Mouse (Mus musculus): ENCODE data around the gene Vps8. TPM values are rescaled to one million over a fixed set of nuclear protein-coding genes. Genes with fewer than 3 reads are reported as not detected.
"Not testable (repeated sequence)": the region's sequence is repeated elsewhere in the genome, so short reads cannot be mapped to it uniquely, and the experiment has no call there.

Vps8 gene
- polyA plus RNA-seq, 1 experiment from 2014 or later, result 25.5 TPM

DNA sequence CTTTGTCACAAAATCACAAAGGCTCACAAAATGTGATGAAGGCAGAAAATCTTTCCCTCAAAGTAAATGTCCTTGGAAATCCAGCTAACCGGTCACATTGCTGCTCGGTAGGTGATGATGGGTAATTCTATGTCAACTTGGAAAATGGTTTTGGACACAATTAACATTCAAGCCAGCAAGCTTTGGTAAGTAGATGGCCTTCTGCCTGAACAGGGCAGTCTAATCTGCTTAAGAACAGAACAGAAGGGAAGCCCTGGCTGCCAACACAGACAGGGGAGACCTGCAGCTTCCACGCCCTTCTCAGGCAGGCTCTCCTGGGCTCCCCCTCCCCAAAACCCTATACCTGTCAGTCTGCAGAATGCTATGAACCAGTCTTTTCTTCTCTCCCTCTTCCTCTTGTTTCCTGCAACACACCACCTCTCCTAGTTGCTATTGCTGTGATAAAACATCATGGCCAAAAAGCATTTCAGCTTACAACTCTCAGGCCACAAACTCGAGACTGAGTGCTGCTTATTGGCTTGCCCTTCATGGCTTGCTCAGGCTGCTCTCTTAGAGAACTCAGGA lies 242.6 kb downstream of the Vps8 start:
- no peaks in the 10 kb centered on the region for H3K27me3 ChIP-seq (ENCODE audit: control insufficient read depth, insufficient read depth, low read length)
- DNase-seq (ENCODE audit: low spot score) (no peak), ATAC-seq (replicated peaks; ENCODE audit: low FRiP score) (peak; percentile 61; the same call in 1 of the 2 replicates)
- H3K9ac ChIP-seq (ENCODE audit: low read length), result no peak overlapping the region; the same call in 1 of the 2 replicates
- WGBS, result 3% methylated on average over 4 of the region's 4 CpGs
- no peak overlapping the region; the same call in 1 of the 2 replicates for H3K4me2 ChIP-seq (ENCODE audit: low read depth, low read length, severe bottlenecking)
- H3K9me3 ChIP-seq (ENCODE audit: control insufficient read depth, low read length), result no peaks in the 10 kb centered on the region
- no peak overlapping the region for H3K4me3 ChIP-seq (ENCODE audit: low read depth, low read length)
- H3K36me3 ChIP-seq (ENCODE audit: control insufficient read depth, insufficient read depth, low read length), result no peaks in the 10 kb centered on the region
- H3K4me1 ChIP-seq (replicated peaks; ENCODE audit: control insufficient read depth, insufficient read depth, low read length), result peaks cover 15% of the 10 kb centered on the region; the same call in 1 of the 2 replicates
- peak overlapping the region; percentile 70 for H3K27ac ChIP-seq (ENCODE audit: low read depth, low read length)

DNA sequence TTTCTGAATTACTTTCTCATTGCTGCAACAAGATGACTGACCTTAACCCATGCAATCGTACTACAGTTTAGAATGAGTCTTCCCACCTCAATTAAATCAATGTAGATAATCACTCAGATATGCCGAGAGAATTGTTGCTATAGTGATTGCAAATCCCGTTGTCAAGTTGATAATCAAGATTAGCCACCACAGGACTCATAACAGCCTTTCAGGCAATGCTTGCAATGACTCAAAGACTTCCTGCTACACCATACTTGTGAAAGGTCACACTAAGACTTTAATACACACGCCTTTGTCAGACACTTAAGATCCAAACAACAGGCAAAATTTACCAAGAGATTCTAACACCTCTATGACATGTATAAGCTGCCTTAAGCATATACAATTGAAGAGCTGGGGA lies 249.0 kb downstream of the Vps8 start:
- H3K9me3 ChIP-seq (ENCODE audit: control insufficient read depth, low read length), result no peaks in the 10 kb centered on the region
- ATAC-seq (replicated peaks; ENCODE audit: low FRiP score) (no peak), DNase-seq (ENCODE audit: low spot score) (no peak)
- no peak overlapping the region for H3K4me2 ChIP-seq (ENCODE audit: low read depth, low read length, severe bottlenecking)
- 85% methylated on average over 4 of the region's 4 CpGs for WGBS
- H3K9ac ChIP-seq (ENCODE audit: low read length), result no peak overlapping the region
- H3K36me3 ChIP-seq (ENCODE audit: control insufficient read depth, insufficient read depth, low read length), result no peaks in the 10 kb centered on the region
- no peak overlapping the region for H3K4me3 ChIP-seq (ENCODE audit: low read depth, low read length)
- no peaks in the 10 kb centered on the region for H3K4me1 ChIP-seq (replicated peaks; ENCODE audit: control insufficient read depth, insufficient read depth, low read length)
- no peaks in the 10 kb centered on the region for H3K27me3 ChIP-seq (ENCODE audit: control insufficient read depth, insufficient read depth, low read length)
- H3K27ac ChIP-seq (ENCODE audit: low read depth, low read length), result no peak overlapping the region

DNA sequence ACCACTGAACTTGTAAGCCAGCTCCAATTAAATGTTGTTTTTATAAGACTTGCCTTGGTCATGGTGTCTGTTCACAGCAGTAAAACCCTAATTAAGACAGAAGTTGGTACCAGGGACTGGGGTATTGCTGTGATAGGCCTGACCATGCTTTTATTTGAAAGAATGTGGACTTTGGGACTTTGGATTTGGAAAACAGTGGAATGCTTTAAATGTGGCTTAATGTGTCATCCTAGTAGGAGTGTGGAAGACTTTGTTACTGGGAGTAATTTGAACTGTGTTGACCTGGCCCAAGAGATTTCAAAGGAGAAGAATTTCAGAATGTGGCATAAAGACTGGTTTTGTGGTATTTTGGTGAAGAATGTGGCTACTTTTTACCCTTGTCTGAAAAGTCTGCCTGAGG lies 250.1 kb downstream of the Vps8 start:
- ATAC-seq (replicated peaks; ENCODE audit: low FRiP score); H3K9me3 ChIP-seq (ENCODE audit: control insufficient read depth, low read length); H3K27ac ChIP-seq (ENCODE audit: low read depth, low read length); H3K27me3 ChIP-seq (ENCODE audit: control insufficient read depth, insufficient read depth, low read length); H3K36me3 ChIP-seq (ENCODE audit: control insufficient read depth, insufficient read depth, low read length); H3K4me1 ChIP-seq (replicated peaks; ENCODE audit: control insufficient read depth, insufficient read depth, low read length); H3K4me2 ChIP-seq (ENCODE audit: low read depth, low read length, severe bottlenecking); H3K9ac ChIP-seq (ENCODE audit: low read length); H3K4me3 ChIP-seq (ENCODE audit: low read depth, low read length); DNase-seq (ENCODE audit: low spot score): not testable (repeated sequence)

DNA sequence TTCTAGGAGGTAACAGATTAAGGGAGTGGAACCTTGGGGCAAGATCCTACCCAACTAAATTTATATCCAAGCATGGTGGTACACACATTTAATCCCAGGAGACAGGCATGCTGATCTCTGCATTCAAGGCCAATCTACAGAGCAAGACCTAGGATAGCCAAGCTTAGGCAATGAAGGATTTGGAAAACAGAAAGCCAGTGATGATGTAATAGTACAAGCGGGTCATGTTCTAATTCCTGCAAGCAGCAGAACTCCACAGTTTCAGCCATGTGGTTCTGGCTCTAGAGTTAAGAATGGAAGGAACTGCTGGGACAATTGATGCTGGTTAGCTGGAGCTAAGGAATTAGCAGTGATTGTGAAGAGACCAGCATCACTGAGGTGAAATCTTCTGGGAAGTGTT lies 250.7 kb downstream of the Vps8 start:
- ATAC-seq (replicated peaks; ENCODE audit: low FRiP score); DNase-seq (ENCODE audit: low spot score); H3K4me3 ChIP-seq (ENCODE audit: low read depth, low read length); H3K9ac ChIP-seq (ENCODE audit: low read length); H3K27ac ChIP-seq (ENCODE audit: low read depth, low read length); H3K27me3 ChIP-seq (ENCODE audit: control insufficient read depth, insufficient read depth, low read length); H3K9me3 ChIP-seq (ENCODE audit: control insufficient read depth, low read length); H3K4me2 ChIP-seq (ENCODE audit: low read depth, low read length, severe bottlenecking); H3K36me3 ChIP-seq (ENCODE audit: control insufficient read depth, insufficient read depth, low read length); H3K4me1 ChIP-seq (replicated peaks; ENCODE audit: control insufficient read depth, insufficient read depth, low read length): not testable (repeated sequence)
- WGBS, result 94% methylated on average over 1 of the region's 1 CpGs

DNA sequence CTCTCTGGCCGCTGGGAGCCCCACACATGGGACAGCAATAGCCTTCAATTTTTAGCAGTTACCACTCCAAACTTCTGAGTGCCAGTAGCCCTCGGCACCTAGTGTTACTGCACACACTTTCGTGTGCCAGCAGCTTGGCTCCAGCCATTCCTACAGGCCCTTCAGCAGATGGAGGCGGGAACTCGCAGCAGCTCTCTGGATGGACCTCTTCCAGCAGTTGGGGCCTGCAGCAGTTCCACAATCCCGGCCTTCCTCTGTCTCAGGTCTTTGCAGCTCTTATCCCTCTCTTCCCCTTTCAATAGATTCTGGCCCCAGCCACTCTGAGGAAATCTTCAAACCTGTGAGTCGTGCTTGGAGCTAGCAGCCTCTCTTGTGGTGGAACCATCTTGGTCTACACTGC lies 253.9 kb downstream of the Vps8 start:
- Histone ChIP-seq H3K27me3 (ENCODE audit: control insufficient read depth, insufficient read depth, low read length) (no peaks in the 10 kb centered on the region), H3K9ac (ENCODE audit: low read length) (no peak overlapping the region), H3K9me3 (ENCODE audit: control insufficient read depth, low read length) (no peaks in the 10 kb centered on the region), H3K4me3 (ENCODE audit: low read depth, low read length) (no peak overlapping the region), H3K4me1 (replicated peaks; ENCODE audit: control insufficient read depth, insufficient read depth, low read length) (no peaks in the 10 kb centered on the region), H3K4me2 (ENCODE audit: low read depth, low read length, severe bottlenecking) (no peak overlapping the region), H3K36me3 (ENCODE audit: control insufficient read depth, insufficient read depth, low read length) (no peaks in the 10 kb centered on the region), H3K27ac (ENCODE audit: low read depth, low read length) (no peak overlapping the region)
- WGBS, result 91% methylated on average over 7 of the region's 7 CpGs
- no peak for ATAC-seq (replicated peaks; ENCODE audit: low FRiP score)
- no peak for DNase-seq (ENCODE audit: low spot score)

DNA sequence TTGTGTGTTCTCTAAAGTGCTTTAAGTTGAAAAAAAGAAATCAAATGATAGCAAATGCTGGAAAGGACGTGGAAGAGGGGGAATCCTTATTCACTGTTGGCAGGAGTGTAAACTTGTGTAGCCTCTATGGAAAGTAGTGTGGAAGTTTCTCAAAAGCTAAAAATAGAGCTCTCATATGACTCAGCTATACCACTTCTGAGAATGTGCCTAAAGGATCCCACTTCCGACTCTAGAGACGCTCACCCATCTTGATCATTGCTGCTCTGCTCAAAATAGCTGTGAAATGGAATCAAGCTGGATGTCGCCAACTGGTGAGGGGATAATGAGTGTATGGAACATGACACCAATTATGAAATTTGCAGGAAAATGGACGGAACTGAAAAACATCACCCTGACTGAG lies 264.5 kb downstream of the Vps8 start:
- no peaks in the 10 kb centered on the region; the same call in 1 of the 2 replicates for H3K36me3 ChIP-seq (ENCODE audit: control insufficient read depth, insufficient read depth, low read length)
- no peaks in the 10 kb centered on the region; the same call in 1 of the 2 replicates for H3K9me3 ChIP-seq (ENCODE audit: control insufficient read depth, low read length)
- ATAC-seq (replicated peaks; ENCODE audit: low FRiP score) (no peak), DNase-seq (ENCODE audit: low spot score) (no peak)
- H3K27ac ChIP-seq (ENCODE audit: low read depth, low read length), result no peak overlapping the region
- H3K4me3 ChIP-seq (ENCODE audit: low read depth, low read length), result no peak overlapping the region
- no peak overlapping the region for H3K4me2 ChIP-seq (ENCODE audit: low read depth, low read length, severe bottlenecking)
- no peak overlapping the region for H3K9ac ChIP-seq (ENCODE audit: low read length)
- H3K4me1 ChIP-seq (replicated peaks; ENCODE audit: control insufficient read depth, insufficient read depth, low read length), result no peaks in the 10 kb centered on the region
- 94% methylated on average over 5 of the region's 5 CpGs for WGBS
- H3K27me3 ChIP-seq (ENCODE audit: control insufficient read depth, insufficient read depth, low read length), result no peaks in the 10 kb centered on the region

DNA sequence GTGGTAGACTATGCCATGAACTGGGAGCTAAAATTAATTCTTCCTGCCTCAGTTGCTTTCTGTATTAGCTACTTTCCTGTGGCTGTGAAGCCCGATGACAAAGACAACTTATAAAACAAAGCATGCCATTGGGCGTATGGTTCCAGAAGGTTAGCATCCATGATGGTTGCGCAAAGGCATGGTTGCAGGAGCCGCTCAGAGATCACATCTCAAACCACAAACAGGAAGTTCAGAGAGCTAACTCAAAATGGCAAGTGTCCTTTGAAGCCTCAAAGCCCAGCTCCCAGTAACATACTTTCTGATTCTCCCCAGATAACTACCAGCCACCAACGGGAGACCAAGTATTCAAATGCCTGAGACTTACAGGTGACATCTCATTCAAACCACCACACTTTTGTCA lies 266.2 kb downstream of the Vps8 start:
- H3K9me3 ChIP-seq (ENCODE audit: control insufficient read depth, low read length), result no peaks in the 10 kb centered on the region; the same call in 1 of the 2 replicates
- no peaks in the 10 kb centered on the region; the same call in 1 of the 2 replicates for H3K36me3 ChIP-seq (ENCODE audit: control insufficient read depth, insufficient read depth, low read length)
- WGBS, result 92% methylated on average over 5 of the region's 5 CpGs
- no peaks in the 10 kb centered on the region for H3K27me3 ChIP-seq (ENCODE audit: control insufficient read depth, insufficient read depth, low read length)
- ATAC-seq (replicated peaks; ENCODE audit: low FRiP score), result no peak
- H3K4me3 ChIP-seq (ENCODE audit: low read depth, low read length), result no peak overlapping the region
- no peak for DNase-seq (ENCODE audit: low spot score)
- H3K4me1 ChIP-seq (replicated peaks; ENCODE audit: control insufficient read depth, insufficient read depth, low read length), result 0 out of 2 replicates have a peak, but pooled peaks cover 4% of the 10 kb centered on the region
- H3K27ac ChIP-seq (ENCODE audit: low read depth, low read length), result no peak overlapping the region
- no peak overlapping the region for H3K4me2 ChIP-seq (ENCODE audit: low read depth, low read length, severe bottlenecking)
- H3K9ac ChIP-seq (ENCODE audit: low read length), result no peak overlapping the region

DNA sequence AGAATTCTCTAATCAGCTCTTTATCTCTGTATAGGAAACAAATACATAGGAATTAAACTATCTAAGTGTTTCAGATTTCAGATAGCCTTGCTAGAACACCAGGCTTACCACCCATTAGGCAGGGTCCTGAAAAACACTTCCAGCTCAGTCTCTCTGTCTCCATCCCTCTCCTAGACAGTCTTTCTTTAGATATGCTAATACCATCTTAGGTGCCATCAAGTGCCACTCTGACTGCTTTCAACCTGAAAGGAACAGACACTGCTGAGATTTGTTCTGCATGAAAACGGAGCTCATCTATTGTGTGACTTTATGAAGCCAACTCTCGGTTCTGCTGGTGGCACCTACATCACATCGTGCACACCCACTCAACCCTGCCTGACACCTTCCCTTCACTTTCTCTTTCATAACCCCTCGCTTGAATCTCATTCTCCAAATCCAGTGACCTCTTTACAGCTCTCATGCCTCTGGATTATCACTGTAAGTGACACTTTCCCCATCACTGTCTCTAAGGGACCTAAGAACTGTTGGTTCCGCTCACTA lies 267.4 kb downstream of the Vps8 start:
- H3K4me2 ChIP-seq (ENCODE audit: low read depth, low read length, severe bottlenecking), result no peak overlapping the region
- no peak overlapping the region for H3K9ac ChIP-seq (ENCODE audit: low read length)
- H3K4me1 ChIP-seq (replicated peaks; ENCODE audit: control insufficient read depth, insufficient read depth, low read length), result peaks cover 4% of the 10 kb centered on the region; the same call in 1 of the 2 replicates
- H3K36me3 ChIP-seq (ENCODE audit: control insufficient read depth, insufficient read depth, low read length), result no peaks in the 10 kb centered on the region; the same call in 1 of the 2 replicates
- no peak overlapping the region for H3K27ac ChIP-seq (ENCODE audit: low read depth, low read length)
- 36% methylated on average over 5 of the region's 5 CpGs for WGBS
- H3K4me3 ChIP-seq (ENCODE audit: low read depth, low read length), result no peak overlapping the region
- H3K27me3 ChIP-seq (ENCODE audit: control insufficient read depth, insufficient read depth, low read length), result no peaks in the 10 kb centered on the region
- ATAC-seq (replicated peaks; ENCODE audit: low FRiP score), result no peak
- no peaks in the 10 kb centered on the region; the same call in 1 of the 2 replicates for H3K9me3 ChIP-seq (ENCODE audit: control insufficient read depth, low read length)
- DNase-seq (ENCODE audit: low spot score), result no peak

DNA sequence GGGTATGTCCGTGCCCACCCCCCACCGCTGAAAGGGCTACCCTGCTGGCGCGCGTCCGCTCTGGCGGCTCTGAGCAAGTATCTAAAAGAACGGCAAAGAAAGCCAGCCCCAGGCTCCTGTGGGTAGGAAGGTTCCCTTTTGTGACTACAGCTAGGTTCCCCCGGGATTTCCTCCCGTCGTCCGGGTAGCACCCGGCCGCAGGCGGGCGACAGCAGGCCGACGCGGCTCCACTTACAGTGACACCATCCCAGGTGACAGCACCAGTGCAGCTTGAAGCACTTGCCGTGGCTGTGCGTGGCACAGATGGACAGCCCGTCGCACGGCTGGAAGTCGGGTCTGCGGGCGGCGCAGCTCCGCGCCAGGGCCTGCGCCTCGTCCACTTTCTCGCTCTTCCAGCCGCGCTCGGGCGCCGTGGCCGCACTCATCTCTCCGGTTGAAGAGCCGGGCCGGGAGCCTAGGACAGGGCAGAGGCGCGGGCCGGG lies 271.1 kb downstream of the Vps8 start:
- DNase-seq (ENCODE audit: low spot score), result peak; percentile 77
- Histone ChIP-seq H3K4me3 (ENCODE audit: low read depth, low read length) (peak overlapping the region; percentile 80), H3K9me3 (ENCODE audit: control insufficient read depth, low read length) (no peaks in the 10 kb centered on the region), H3K4me1 (replicated peaks; ENCODE audit: control insufficient read depth, insufficient read depth, low read length) (peaks cover 7% of the 10 kb centered on the region; the same call in 1 of the 2 replicates), H3K9ac (ENCODE audit: low read length) (peak overlapping the region; percentile 92), H3K36me3 (ENCODE audit: control insufficient read depth, insufficient read depth, low read length) (no peaks in the 10 kb centered on the region), H3K27me3 (ENCODE audit: control insufficient read depth, insufficient read depth, low read length) (no peaks in the 10 kb centered on the region; the same call in 1 of the 2 replicates), H3K27ac (ENCODE audit: low read depth, low read length) (peak overlapping the region; percentile 82), H3K4me2 (ENCODE audit: low read depth, low read length, severe bottlenecking) (peak overlapping the region; percentile 96)
- under 1% methylated on average over 42 of the region's 45 CpGs for WGBS
- peak; percentile 75 for ATAC-seq (replicated peaks; ENCODE audit: low FRiP score)

All from forebrain, embryonic 11.5 days (tissue).